ENCODE assay signal across 8 mouse cellular contexts in the genomic region with DNA sequence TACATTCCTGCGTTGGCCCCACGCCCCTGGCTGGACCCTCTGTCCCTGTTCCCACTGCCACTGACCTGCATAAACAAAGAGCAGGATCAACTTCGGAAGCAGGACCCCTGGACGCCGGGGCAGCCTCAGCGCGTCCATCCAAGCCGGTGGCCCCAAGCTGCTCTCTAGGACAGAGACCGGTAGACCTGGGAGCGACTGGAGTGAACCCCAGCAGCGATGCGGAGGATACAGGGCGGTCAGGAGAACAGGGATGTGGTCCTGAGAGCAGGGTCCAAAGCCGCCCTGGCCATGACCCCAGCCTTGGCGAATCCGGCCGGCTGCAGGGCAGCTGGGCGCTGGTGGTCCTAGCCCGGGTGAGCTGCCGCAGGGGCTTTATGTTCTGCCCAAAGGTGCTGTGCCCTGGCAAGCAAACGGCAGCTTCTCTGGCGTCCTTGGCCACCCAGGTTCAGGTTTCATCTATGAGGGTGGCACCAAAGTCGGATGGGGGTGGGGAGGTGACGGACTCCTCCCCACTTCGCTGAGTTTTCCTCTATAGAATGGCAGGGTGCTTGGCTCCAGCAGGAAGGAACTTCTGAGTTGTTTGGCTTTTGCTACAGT. TPM values are rescaled to one million over a fixed set of nuclear protein-coding genes. Genes with fewer than 3 reads are reported as not detected.
DNase-seq lines count a peak whose midpoint lies in the region; ATAC-seq lines count a peak whose summit lies in the region.

No protein-coding gene starts in this region.

- H3K36me3 ChIP-seq in heart, embryonic 14.5 days (ENCODE audit: control insufficient read depth, insufficient read depth, low read length), result no peaks in the 10 kb centered on the region

- H3K27me3 ChIP-seq in heart, embryonic 14.5 days (ENCODE audit: control insufficient read depth, insufficient read depth, low read length), result no peaks in the 10 kb centered on the region

- DNase-seq in cerebellum, postnatal 14 days, result peak; percentile 14 to 20
- no peak for DNase-seq in cerebellum, adult 8-10 months
- peak; percentile 60 for DNase-seq in embryo, embryonic 10.5 days (ENCODE audit: low spot score)
- DNase-seq in kidney, postnatal 10 days, result peak; percentile 58
- peak; percentile 73 for DNase-seq in lung, postnatal 36 days
- DNase-seq in testis, postnatal 14 days (ENCODE audit: low spot score), result peak; percentile 10
- DNase-seq in urinary bladder, adult 18-20 months (ENCODE audit: low spot score in 2 of 2), result no peak

- H3K9me3 ChIP-seq in heart, embryonic 14.5 days (ENCODE audit: control insufficient read depth, low read length), result no peaks in the 10 kb centered on the region

- peak overlapping the region; percentile 50 to 58 for H3K4me3 ChIP-seq in heart, embryonic 14.5 days (ENCODE audit: control insufficient read depth in 1 of 2, insufficient read depth in 1 of 2, low read depth in 1 of 2, low read length in 2 of 2)

- peak overlapping the region; percentile 90 for H3K4me2 ChIP-seq in heart, embryonic 14.5 days (ENCODE audit: low read length)

- ATAC-seq in heart, embryonic 14.5 days (ENCODE audit: insufficient number of reproducible peaks, insufficient read depth, low FRiP score, low read depth), result no peak; the same call in 1 of the 2 replicates

- 1% methylated on average over 25 of the region's 25 CpGs for WGBS in heart, embryonic 14.5 days

- peaks cover 0 to 4% of the 10 kb centered on the region in 2 experiments; a peak in 1 of 4 replicates for H3K4me1 ChIP-seq in heart, embryonic 14.5 days (ENCODE audit: control insufficient read depth in 2 of 2, insufficient read depth in 2 of 2, low read length in 2 of 2)

- H3K9ac ChIP-seq in heart, embryonic 14.5 days (ENCODE audit: low read length), result peak overlapping the region; percentile 74

- peak overlapping the region; percentile 4 to 59; a peak in 3 of 4 replicates for H3K27ac ChIP-seq in heart, embryonic 14.5 days (replicated peaks in 1 of 2; ENCODE audit: control insufficient read depth in 1 of 2, insufficient read depth in 1 of 2, low read depth in 2 of 2, low read length in 2 of 2)

RNA-seq across cellular contexts. Expression of a gene that starts 3.1 kb away (rescaled TPM):
- polyA plus RNA-seq in heart, embryonic 14.5 days (2014; fragmentation: Nextera tagmentation; extraction: Ambion mirVana), result 5.6 and 7.0 TPM in 2 replicates

Comparison
In these comparisons a context has a peak if more than half of its experiments do, and no peak if none do; other contexts are left out.
1. DNase-seq: peak in cerebellum, postnatal 14 days (2 of 2), embryo, embryonic 10.5 days (single experiment), kidney, postnatal 10 days (single experiment), lung, postnatal 36 days (single experiment) and testis, postnatal 14 days (single experiment); none in cerebellum, adult 8-10 months (single experiment) and urinary bladder, adult 18-20 months (0 of 2).